In genomic region chr2:121806959-121807653, GRCm38 (mm10) we compare ENCODE assay signal across 8 mouse cellular contexts. TPM values are rescaled to one million over a fixed set of nuclear protein-coding genes. Genes with fewer than 3 reads are reported as not detected.
DNase-seq lines count a peak whose midpoint lies in the region.

TSS of gene Frmd5 (minus strand) at chr2:121807087.

- peak within 1 kb of the TSS; percentile 93 for H3K4me3 ChIP-seq in megakaryocyte, embryonic 14.5 days (replicated peaks)

- intact Hi-C loops in gastrocnemius, postnatal 14 days (cut with DNase I; ENCODE audit: low total_unique reads) = no loop called here

- H3K9me3 ChIP-seq in megakaryocyte, embryonic 14.5 days = no peaks in the 10 kb centered on the region

- no peaks in the 10 kb centered on the region for H3K36me3 ChIP-seq in megakaryocyte, embryonic 14.5 days (replicated peaks; ENCODE audit: low read length)

- peaks cover 64% of the 10 kb centered on the region for H3K27me3 ChIP-seq in megakaryocyte, embryonic 14.5 days (replicated peaks)

- peak; percentile 96 for DNase-seq in adrenal gland, adult 2 months
- peak; percentile 95 for DNase-seq in embryo, embryonic 11 days
- DNase-seq in gastrocnemius, postnatal 14 days = peak; percentile 81
- peak; percentile 94 for DNase-seq in induced T-regulatory cell, adult 2 months (ENCODE audit: low read depth)
- peak; percentile 86 to 94 for DNase-seq in left cerebral cortex, adult 8-10 months (ENCODE audit: low spot score in 2 of 2)
- DNase-seq in right cerebral cortex, adult 2 months (ENCODE audit: low spot score in 2 of 2) = peak; percentile 93 to 95
- DNase-seq in urinary bladder, postnatal 10 days (ENCODE audit: low spot score) = peak; percentile 51

- H3K4me1 ChIP-seq in megakaryocyte, embryonic 14.5 days = peaks cover 21% of the 10 kb centered on the region

RNA-seq across cellular contexts. Expression of gene Frmd5, which starts in this region (rescaled TPM):
- total RNA-seq in adrenal gland, adult 2 months (2021) = 100 to 1,000 TPM in 1 of 2 experiments, 10 to 100 TPM in 1; 60.0 to 191 TPM
- 124 and 173 TPM in 2 replicates for polyA plus RNA-seq in adrenal gland, adult 2 months (2012; rRNA removed)
- total RNA-seq in gastrocnemius, postnatal 14 days (2021) = under 1 TPM; 0.33 to 0.38 TPM
- total RNA-seq in left cerebral cortex, adult 8-10 months (2022) = 10 to 100 TPM; 47.4 to 51.3 (median 50.4) TPM
- 1.1 TPM in 1 of 2 replicates, not detected in the other for polyA plus RNA-seq in megakaryocyte, embryonic 14.5 days (2012; ENCODE audit: insufficient read depth, low replicate concordance)

Comparison
In these comparisons a context has a peak if more than half of its experiments do, and no peak if none do; other contexts are left out.
1. Peak in every context shown above with its lines: DNase-seq and H3K4me3 ChIP-seq.
2. RNA of gene Frmd5 (total RNA-seq): 60.0 to 191 TPM in adrenal gland, adult 2 months and 47.4 to 51.3 TPM in left cerebral cortex, adult 8-10 months; 0.33 to 0.38 TPM in gastrocnemius, postnatal 14 days; every median in the first group is over 10 times any median in the second.
3. RNA of gene Frmd5 (polyA plus RNA-seq): 124 to 173 TPM in adrenal gland, adult 2 months; 1.1 TPM in megakaryocyte, embryonic 14.5 days; every median in the first group is over 10 times any median in the second.
4. Peak in DNase-seq in gastrocnemius, postnatal 14 days; RNA of the gene not detected or under 1 TPM.